Mouse (Mus musculus): Measurements from ENCODE around the gene Myo1h.

DNA sequence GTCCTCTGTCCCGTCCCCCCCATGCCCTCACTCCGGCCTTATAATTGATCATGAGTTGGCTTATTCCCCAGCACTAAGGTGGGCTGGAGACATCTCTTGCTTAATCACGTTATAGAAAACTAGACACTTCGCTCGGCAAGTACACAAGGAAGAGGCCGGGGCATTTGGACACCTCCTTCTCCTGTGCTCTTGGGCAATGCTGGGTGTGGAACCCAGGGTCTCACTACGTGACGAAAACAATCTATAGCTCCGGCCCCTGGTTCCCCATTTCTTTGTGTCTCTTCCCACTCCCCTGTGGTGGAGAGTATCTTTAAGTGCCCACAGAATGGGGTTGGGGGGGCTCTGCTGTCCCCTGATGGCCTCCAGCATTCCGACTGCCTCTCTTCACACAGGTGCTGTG lies 58.0 kb downstream of the Myo1h start:
- TF ChIP-seq CTCF (IDR thresholded peaks at IDR 0.05; ENCODE audit: low read depth): no peak
- TF ChIP-seq EP300 (IDR thresholded peaks at IDR 0.05; ENCODE audit: low read depth): no peak
